Mouse (Mus musculus): Measurements from ENCODE around the gene Cib4.

Cib4 gene

DNA sequence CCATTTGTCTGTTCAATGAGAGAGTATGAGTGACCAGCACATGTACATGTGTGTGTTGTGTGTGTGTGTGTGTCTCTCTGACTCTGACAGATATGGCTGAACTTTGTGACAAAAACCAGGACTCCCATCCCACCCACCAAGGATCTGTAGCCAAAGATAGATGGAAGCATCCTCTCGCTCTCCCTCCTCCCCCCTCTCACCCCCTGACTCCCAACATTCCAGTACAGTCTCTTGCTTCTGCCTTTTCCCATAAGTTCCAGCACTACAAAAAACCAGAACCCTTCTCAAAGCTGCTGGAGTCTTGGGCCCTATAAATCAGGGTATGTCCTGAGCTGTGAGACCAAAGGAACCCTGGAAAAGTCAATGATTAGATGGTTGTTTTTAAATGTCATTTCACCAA lies 22.8 kb upstream of the Cib4 start:
- DNase-seq = no peak

DNA sequence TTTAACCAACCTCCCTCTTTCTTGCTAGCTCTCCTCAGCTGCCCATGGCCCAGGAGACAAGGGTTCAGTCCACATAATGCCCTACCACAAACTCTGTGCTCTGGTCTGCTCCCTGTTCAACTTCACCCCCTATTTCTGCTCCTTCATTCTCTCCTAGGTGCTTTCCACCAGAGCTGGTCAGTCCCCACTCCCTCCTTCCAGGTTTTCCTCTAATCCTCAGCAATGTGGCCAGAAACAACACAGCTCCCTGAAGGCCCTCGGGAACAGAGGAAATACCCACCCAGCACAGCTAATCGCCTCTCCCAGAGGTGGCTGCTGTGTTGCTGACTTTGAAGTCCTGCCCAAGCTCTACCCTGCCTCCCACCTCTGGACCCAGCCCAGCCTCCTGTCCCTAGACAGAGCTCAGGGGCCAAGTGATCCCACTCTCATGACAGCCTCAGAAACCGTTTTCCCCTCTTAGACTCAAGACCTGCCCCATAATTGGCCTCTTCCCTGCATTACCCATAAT lies 14.4 kb upstream of the Cib4 start:
- DNase-seq = no peak

DNA sequence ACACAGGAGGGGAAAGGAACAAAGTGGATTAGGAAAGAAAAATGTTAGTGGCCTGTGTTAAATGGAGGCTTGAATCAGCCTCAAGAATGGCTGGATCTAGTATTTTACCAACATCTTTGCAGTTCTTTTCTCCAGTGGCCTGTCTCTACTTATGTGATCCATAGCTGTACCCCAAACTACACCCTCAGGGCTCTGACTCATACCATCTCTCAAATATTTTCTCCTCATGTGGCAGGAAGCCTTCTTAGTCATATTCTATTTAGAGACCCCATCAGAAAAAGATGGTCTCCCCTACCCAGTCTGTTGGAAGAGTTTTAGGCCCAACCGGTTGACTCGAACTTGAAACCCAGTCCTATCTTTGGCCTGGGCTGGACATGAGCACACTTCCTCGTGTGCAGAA lies 13.8 kb upstream of the Cib4 start:
- DNase-seq = no peak

DNA sequence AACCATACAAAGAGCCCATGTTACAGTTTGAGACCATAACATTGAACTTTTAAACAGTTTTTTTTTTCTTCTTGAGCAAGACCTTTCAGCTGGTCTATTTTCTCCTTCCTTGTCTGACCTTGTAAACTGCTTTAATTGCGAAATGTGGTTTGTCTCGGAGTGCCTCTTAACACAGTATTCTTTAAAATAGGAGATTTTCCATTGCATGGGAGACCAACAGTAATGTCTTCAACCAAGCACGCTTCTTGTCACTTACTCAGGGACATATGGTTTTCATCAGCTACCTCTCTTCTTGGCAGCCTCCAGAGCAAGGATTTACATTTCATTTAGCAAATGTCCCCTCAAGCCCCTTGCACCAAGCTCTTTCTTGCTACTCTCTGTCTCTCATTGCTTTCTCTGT lies 10.6 kb upstream of the Cib4 start:
- DNase-seq = no peak

DNA sequence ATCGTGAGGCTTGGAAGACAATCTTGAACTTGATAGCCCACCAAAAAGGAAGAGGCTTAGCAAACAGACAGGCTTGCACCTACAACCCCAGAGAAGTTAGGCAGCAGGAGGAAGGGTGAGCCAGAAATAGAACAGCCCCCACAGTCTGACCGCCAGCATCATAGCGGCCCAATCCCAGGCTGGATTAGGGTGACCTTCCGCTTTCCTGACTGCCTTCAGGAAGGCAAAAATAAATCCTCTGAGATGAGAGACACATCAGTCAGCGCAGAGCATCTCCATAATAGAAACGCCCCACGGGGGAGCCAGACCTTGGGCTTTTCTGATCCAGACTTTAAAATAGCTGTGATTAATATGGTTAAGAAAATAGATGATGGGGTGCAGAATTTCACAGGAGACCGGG lies 9.3 kb upstream of the Cib4 start:
- DNase-seq = no peak

DNA sequence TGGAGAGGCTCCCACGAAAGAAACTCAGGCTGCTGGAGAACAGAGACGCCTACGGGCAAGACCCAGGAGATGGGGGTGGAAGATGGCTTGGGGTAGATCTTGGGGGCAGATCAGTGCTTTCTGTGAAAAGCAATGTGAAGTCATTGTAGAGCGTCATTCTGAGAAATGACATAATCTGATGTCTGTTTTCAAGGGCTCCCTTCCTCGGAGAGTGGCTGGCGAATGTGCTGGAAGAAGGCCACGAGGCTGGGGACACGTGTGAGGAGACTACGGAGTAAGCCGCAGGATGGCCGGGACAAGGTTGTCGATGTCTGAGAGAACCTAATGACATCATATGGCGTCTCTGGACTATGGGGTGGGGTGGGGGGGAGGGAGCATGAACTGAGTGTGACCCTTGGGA lies 8.3 kb upstream of the Cib4 start:
- DNase-seq = no peak

DNA sequence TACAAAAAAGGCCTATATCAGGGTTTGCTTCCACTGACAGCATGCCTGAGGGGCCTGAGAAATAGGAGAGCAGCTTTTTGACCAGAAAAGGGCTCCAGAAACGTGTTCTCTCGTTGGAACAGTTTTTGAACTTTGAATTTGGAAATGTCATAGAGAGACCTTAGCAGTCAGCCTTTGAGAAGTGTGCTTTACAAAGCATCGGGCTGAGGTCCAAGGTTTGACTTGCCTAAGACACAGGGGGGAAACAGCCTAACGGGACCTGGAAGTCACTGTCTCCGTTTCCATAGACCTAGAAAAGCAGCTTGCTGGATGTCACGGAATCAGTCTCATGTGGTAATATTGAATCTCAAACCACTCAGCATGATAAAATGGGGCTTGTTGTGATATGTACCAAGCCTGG lies 6.4 kb upstream of the Cib4 start:
- DNase-seq = no peak

DNA sequence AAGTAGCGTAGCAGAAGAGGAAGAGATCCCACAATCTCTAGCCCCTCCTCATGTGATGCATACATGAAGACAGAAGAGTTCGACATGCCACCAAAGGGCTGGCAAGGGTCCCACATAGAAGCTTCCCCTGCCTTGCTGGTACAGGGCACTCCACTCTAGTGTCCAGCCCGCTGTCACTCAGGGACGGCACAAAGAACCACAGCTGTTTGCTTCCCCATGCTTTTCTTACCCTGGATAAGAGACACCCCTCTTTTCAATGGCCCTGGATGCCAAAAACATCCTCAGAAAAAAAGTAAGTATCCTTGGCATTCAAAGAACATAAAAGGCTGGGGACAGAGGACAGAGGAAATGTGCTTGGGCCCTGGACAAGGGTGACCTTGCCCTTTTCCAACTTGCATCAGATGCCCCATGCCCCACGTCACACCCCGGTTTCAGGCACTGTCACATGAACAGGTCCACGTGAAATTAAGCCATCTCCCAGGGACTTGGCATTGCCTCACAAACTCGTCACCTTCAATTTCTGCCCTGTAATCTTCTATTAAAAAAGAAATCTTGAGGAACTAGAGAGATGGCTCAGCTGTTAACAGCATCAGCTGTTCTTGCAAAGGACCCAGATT lies 5.5 kb upstream of the Cib4 start:
- no peak for DNase-seq

DNA sequence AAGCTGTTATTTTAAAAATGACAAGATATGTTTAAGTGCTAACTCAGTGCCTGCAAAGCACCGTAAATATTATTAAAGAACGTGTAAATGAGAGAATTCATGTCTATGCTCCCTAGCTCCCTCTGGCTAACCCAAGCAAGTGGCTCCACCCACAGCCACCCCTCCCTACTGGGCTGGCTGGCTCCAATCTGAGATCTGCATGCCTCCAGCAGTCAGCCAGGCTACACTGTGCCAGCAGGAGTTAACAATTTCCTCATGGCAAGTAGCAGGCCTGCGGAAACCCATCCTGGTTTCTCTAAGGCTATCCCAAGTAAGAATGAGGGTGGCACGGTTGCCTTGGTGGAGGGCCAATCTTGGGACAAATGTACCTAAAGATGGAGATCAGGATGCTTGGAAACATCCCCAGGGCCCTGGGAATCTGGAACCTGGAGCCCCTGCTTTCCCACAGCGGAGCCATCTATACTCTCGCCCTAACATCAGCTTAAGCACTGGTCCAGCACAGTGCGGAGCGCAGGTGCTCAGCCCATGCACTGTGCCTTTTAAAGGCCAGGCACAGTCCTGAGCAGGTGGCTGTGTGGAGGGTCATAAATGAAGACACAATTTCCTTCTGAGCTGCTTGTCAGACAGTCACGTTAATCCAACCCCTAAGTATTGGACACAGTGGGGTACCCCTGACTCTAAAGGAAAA lies 4.8 kb upstream of the Cib4 start:
- no peak for DNase-seq

DNA sequence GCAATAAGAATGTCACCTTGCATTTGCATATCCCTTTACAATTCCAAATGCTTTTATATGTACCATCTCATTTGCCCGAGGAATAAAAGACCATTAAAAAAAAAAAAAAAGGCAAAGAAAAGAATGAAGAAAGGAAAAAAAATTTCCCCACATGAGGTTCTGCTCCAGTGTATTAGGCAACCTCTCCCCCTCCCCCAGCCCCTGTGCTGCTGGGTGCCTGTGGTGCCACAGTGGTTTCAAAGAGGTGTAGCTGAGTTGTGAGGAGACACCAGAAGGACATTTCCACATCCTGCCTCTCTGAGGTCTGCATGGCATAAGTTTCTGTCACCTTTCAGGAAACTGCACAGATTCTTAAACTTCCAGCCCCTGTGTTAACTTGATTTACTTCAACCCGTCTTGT lies 3.0 kb upstream of the Cib4 start:
- no peak for DNase-seq

DNA sequence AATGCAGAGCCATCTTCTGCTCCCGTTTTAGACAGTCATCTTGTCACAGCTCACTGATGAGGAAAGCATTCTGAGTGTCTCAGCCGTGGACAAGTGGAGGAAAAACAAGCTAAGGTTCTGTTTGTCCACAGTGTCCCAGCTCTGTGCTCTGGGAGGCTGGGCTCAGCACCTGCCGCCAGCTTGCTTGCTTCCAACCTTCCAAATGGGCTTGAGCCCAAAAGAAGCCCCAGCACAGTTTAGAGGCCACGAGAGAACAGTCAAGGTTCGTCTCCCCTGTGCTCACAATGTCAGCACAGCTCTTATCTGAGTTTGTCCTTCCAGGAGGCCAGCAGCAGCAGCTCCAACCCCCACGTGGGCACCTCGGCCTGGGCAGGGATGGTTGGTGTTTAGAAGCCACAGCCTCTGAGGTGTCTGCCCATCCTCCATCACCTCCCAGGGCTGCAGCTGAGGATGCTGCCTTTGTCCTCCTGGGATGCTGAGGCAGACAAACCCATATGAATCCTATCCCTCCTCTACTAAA lies 9.5 kb downstream of the Cib4 start:
- no peak for DNase-seq

DNA sequence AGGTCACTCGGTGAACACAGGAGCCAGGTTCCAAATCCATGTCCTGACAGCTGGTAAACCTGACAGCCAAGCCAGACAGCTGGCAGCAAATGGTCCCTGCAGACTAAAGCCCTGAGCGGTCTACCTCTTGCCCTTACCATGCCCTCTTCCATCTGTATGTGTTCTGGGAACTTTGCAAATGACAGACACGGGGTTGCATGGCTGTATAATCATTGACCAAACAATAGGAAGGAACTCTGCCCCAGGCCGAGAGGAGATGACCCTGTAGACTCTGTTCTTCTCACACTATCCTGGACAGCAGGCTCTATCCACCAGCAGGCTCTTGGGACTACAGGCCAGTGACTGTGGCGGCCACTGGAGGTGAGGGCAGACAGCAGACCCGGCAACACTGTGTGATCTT lies 11.0 kb downstream of the Cib4 start:
- no peak for DNase-seq

DNA sequence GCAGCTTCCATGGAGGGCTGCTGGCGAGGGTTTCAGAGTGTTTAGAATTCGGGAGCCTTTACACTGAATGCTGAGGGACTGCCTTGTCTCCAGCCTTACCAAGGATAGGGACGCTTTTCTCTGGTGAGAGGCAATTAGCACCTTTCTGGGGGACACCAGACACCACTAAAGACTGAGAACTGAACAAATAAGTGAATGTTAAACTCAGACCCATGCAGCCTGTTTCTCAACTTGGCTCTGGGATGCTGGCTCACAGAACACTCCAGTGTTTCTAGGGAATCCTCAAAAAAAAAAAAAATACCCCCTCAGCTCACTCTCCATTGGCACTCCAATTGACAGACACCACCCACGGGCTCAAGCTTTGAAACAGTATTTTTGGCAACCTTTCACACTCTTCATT lies 16.7 kb downstream of the Cib4 start:
- no peak for DNase-seq

DNA sequence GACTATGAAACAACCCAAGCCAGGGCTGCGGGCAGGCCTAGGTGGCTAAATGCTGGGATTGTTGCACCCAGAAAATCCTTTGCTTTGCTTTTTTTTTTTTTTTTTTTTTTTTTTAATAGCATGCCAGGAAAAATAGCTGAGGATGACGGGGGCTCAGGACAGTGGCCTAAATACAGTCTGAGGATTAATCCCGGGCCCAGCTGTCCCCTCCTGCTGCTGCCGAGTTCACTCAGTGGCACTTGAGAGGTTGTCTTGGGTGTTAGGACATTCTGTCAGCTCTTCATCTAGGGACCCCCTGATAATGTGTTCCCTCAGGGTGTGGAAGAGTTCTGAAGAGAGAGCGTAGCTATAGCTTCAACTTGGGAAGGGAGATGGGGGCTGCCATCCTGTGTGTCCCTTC lies 18.5 kb downstream of the Cib4 start:
- DNase-seq = peak; percentile 82

DNA sequence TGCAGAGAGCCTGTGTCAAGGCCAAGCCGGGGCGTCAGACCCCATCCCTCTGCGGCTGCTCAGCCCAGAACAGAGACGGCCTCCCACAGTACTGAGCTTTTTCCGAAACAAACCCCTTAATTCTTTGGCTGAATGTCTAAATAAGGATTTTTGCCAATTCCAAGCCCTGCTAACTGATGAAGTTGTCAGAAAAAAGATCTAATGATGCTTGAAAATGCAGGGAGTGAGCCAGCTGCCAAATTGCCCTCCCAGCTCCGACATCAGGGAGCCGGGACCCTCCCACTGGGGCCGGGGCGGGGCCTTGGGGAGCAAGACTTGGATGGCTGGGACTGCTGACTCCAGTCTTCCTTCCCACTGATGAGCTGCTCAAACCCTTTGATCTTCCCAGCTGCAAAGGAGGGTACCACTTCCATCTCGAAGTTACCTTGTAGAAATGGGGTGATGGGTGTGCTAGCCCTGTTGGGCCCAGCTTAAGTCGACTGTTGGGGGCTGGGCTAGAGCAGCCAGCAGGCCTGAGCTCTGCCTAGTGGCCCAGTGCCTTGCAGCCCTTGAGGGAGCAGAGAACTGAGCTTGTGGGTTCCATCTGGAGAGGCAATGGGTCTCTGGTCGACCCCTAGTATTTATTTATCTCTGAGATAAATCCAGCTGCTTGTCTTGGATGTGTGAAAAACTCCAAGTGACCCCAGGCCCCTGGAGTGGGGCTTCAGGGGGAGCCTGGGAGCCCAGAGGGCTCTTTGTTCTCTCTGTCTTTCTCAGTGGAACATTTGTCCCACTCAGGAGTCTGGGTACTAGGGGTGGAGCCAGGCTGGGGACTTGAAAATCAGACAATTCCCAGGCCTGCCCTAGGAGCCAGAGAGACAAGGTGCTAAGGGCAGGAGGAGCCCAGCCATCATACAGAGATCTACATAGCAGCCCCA lies 19.5 kb downstream of the Cib4 start:
- DNase-seq = no peak

DNA sequence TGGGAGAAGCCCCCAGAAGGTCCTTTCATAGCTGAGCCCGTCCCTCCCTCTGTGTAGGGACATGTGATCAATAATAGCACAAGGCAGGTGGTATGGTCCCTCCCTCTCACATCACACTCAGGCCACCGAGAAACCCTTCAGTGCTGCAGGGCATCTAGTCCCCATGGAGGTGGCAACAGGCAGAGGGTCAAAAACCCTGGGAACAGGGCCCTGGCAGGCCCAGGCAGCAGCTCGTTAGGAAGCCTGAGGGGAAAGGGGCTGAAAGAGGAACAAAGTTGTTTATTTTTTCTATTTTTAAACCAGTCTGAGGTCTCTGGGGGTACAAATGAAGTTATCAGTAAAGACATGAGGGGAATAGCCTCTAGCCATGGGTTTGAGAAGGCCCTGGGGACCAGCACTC lies 21.4 kb downstream of the Cib4 start:
- DNase-seq = no peak

DNA sequence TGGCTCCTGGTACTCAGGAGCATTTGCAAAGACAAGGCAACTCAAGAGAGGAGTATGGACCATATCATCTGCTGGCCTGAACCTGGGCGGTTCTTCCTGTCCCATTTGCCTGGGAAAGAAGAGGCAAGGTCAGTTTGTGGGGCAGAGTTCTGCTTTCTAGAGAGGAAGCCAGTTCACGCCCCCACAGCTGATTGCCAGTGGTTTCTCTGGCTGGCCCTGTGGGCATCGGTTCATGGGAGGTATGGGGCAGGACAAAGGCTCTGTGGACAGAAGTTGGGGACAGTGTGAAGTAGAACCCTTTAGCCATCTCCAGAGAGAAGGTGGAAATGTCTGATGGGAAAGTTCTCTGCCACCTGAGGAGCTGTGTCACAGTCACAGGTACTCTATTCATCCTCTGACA lies 22.5 kb downstream of the Cib4 start:
- no peak for DNase-seq

DNA sequence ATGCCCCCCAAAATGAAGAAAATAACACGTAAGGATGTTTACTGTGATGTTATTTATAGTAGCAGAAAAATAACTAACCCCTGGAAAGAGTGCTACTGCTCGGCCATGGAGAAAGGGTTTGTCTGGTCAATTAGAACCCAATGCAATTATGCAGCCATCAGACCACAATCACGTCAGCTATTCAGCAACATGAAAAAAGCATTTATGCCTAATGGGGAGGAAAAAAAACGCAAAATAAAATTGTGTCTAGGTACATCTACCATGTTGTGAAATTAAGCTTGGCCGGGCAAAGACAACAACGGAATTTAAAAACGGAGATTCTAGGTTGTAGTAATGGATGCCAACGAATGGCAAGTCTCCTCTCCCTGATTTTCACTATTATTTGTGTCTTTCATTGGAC lies 23.2 kb downstream of the Cib4 start:
- DNase-seq = no peak

DNA sequence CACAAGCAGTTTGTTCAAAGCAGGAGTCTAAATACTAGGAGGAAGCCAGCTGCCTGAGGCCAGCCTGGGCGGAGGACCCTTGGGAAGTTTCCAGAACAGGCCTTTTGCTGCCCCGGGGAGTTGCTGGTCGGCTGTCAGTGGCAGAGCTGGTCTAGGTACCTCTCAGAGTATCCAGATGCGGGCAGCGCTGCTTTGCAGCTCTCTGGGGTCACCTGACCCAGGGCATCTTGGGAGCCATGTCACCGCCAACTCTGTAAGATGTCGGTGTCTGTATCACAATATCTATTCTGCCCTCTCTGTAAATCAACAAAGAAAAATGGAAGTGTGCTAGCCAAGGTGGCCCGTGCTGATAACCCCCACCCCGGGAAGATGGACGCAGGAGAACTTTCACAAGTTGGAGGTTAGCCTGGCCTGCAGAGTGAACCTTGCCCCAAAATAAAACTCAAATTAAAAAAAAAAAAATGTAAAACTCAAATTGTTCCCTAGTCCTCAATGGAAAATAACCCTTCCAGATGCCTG lies 25.4 kb downstream of the Cib4 start:
- DNase-seq = no peak

DNA sequence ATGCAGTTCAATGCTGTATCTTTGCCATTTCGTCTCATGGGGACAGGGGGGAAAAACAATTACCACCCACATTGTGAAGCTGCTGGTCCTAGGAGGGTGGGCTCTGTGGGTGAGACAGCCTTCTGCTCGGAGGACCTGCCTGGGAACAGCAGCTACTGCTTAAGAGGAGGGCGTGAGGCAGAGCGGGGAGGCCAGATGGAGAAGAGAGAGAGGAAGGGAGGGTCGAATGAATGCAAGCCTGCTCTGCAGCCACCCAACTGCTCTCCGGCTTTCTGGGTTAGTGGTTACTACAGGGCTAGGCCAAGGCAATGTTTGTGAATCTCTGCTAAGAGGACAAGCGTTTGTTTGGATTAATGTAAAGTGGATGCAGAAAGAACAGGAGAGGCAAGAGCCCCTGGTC lies 26.1 kb downstream of the Cib4 start:
- peak; percentile 43 for DNase-seq

DNA sequence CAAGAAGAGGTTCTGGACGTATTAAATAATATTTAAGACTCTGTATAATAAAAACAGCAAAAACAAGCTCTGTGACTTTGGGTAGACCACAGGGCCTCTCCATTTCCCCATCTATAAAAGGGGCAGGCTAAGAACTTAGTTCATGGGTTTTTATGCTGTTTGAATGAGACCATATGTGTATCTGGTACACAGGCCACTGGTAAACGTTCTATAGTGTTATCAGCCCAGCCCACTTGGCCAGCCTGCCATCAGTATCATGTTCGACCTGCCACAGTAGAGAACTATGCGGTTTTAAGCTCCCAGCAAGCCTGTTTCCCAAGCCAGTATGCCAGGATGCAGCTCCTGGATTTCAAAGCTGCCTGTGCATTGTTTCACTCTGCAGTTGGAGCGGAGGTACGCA lies 27.1 kb downstream of the Cib4 start:
- no peak for DNase-seq

DNA sequence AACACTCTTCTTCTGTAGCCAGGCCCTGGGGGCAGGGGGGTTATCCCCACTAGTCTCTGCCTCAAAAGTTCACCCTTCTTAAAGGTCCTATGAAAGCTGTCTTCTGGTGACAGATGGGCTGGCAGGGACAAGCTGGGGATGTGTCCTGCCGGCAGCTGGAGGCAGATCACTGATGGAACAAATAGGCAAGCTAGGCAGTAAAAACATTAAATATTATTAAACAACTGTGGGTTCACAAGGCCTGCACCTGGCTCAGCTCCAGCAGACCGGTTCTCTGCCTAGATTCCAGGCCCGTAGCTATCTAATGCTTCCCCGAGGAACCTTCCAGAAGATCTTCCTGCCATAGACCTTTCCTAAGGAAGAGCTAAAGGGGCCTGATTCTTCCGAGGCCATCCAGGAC lies 27.5 kb downstream of the Cib4 start:
- no peak for DNase-seq

DNA sequence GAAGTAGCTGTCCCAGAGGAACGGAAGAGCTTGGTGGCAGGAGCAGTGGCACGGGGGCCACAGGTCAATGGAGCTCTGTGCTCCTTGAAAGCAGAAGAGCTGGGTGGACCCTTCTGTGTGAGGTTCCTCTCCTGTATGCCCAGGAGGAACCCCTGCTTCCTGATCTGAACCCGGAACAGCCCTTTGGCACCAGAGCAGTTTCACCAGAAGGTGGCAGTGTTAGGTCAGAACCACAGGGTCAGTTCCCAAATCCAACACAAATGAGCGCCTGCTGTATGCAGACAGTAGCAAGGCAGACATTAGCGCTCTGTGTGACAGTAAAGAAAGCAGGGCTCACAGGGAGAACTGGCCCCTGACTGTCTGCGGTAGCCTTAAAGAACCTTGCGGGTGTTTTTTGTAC lies 29.3 kb downstream of the Cib4 start:
- peak; percentile 60 for DNase-seq

DNA sequence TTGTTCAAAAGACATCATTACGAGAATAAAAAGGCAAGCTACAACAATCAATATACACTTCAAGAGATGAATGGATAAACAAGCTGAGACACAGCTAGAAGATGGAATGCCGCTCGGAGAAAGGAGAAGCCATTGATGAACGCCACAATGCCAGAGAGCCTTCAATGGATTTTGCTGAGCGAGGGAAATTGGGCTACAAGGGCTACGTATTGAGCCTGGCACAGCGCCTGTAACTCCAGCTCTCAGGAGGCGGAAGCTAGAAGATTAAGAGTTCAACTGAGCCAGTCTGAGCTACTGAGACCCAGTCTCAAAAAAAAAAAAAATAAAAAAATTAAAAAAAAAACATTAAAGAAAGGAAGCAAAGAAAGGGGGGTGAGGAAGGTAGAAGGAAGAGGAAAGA lies 32.5 kb downstream of the Cib4 start:
- DNase-seq = no peak
